ENCODE assay signal across 9 mouse cellular contexts in the genomic region with DNA sequence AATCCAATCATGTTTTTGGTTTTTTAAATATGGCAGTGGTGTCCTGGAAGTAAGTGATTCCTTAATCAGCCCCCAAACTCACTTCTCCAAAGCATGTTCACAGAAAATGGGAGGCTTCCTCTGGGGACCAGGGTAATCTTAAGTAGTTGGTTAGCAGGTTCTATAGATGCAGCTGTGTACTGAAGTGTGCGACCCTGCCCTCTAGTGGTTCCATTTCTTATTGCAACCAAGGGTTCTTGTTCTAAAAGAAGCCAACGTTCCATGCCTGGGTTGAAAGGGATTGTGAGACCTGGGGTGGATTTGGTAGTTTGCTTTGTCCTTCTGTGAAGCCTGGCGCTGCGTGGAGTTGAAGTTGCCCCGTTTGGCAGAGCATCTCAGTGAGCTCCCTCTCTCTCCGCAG. TPM values are rescaled to one million over a fixed set of nuclear protein-coding genes. Genes with fewer than 3 reads are reported as not detected.
DNase-seq lines count a peak whose midpoint lies in the region; ATAC-seq lines count a peak whose summit lies in the region.
"Had no signal": no experiment of that assay in that cellular context is flagged by ENCODE, and none has a peak within 500 bp of the region (broad histone marks: within the 10 kb centered on the region; RNA-seq: fewer than 3 reads in every experiment).

No protein-coding gene starts in this region.

- H3K4me2 ChIP-seq in liver, embryonic 11.5 days: no peak overlapping the region
- H3K4me2 ChIP-seq: limb, embryonic 15.5 days had no signal

- WGBS in liver, embryonic 11.5 days: 51% methylated on average over 6 of the region's 6 CpGs

- peak; percentile 68 for ATAC-seq in erythroid progenitor cell, adult 5-6 weeks (replicated peaks; ENCODE audit: low FRiP score, poor library complexity, severe bottlenecking)
- ATAC-seq in liver, embryonic 11.5 days (replicated peaks; ENCODE audit: low FRiP score): no peak

- no peaks in the 10 kb centered on the region for H3K27me3 ChIP-seq in liver, embryonic 11.5 days (replicated peaks; ENCODE audit: control insufficient read depth, insufficient read depth, low read length)
- H3K27me3 ChIP-seq: limb, embryonic 15.5 days had no signal

- H3K4me3 ChIP-seq in liver, embryonic 11.5 days (ENCODE audit: low read depth, low read length): no peak overlapping the region
- H3K4me3 ChIP-seq: limb, embryonic 15.5 days had no signal

- H3K9me3 ChIP-seq in liver, embryonic 11.5 days (ENCODE audit: control insufficient read depth, low read length): no peaks in the 10 kb centered on the region
- H3K9me3 ChIP-seq: limb, embryonic 15.5 days had no signal

- peak; percentile 86 for DNase-seq in testis, postnatal 10 days (ENCODE audit: low spot score)
- DNase-seq in testis, postnatal 14 days (ENCODE audit: low spot score): no peak
- peak; percentile 66 to 76 for DNase-seq in adrenal gland, postnatal 36 days
- peak; percentile 54 to 79 for DNase-seq in kidney, adult 8-10 months
- peak; percentile 66 for DNase-seq in liver, embryonic 11.5 days (ENCODE audit: low spot score)
- DNase-seq in retina, postnatal 7 days (ENCODE audit: low read depth, low spot score): peak; percentile 62
- DNase-seq in urinary bladder, postnatal 4 days (ENCODE audit: low spot score in 2 of 2): peak; percentile 54 to 74

- no peak overlapping the region for H3K9ac ChIP-seq in liver, embryonic 11.5 days (ENCODE audit: low read depth, low read length)
- H3K9ac ChIP-seq: limb, embryonic 15.5 days had no signal

- no peaks in the 10 kb centered on the region for H3K4me1 ChIP-seq in liver, embryonic 11.5 days (replicated peaks; ENCODE audit: control insufficient read depth, insufficient read depth, low read length)
- H3K4me1 ChIP-seq: limb, embryonic 15.5 days had no signal

- H3K27ac ChIP-seq in liver, embryonic 11.5 days (ENCODE audit: low read depth, low read length): no peak overlapping the region
- H3K27ac ChIP-seq: limb, embryonic 15.5 days had no signal

- peaks cover 49% of the 10 kb centered on the region for H3K36me3 ChIP-seq in liver, embryonic 11.5 days (ENCODE audit: control insufficient read depth, insufficient read depth, low read length)

RNA-seq across cellular contexts. Expression of gene Dcakd, which starts 26.7 kb away (rescaled TPM):
- 10 to 100 TPM; 65.4 to 66.8 TPM for total RNA-seq in adrenal gland, postnatal 36 days (2021)
- 6.8 and 13.4 TPM in 2 replicates for total RNA-seq in erythroid progenitor cell, adult 5-6 weeks (2015; ENCODE audit: low replicate concordance)
- 4.4 and 10.7 TPM in 2 replicates for total RNA-seq in erythroid progenitor cell, adult 5-6 weeks (2017; ENCODE audit: low replicate concordance)
- 109 and 114 TPM in 2 replicates for polyA plus RNA-seq in liver, embryonic 11.5 days (2014; fragmentation: Nextera tagmentation; extraction: Ambion mirVana)

RNA-seq across cellular contexts. Expression of gene Nmt1, which starts 26.8 kb away (rescaled TPM):
- total RNA-seq in adrenal gland, postnatal 36 days (2021): 100 to 1,000 TPM; 100 to 114 TPM
- 25.2 and 31.0 TPM in 2 replicates for total RNA-seq in erythroid progenitor cell, adult 5-6 weeks (2015; ENCODE audit: low replicate concordance)
- 27.1 and 35.8 TPM in 2 replicates for total RNA-seq in erythroid progenitor cell, adult 5-6 weeks (2017; ENCODE audit: low replicate concordance)
- 67.8 and 74.6 TPM in 2 replicates for polyA plus RNA-seq in liver, embryonic 11.5 days (2014; fragmentation: Nextera tagmentation; extraction: Ambion mirVana)

RNA-seq across cellular contexts. Expression of gene Plcd3, which starts 46.7 kb away (rescaled TPM):
- 10 to 100 TPM; 10.1 to 11.1 TPM for total RNA-seq in adrenal gland, postnatal 36 days (2021)
- 1.4 TPM in 1 of 2 replicates, not detected in the other for total RNA-seq in erythroid progenitor cell, adult 5-6 weeks (2015; ENCODE audit: low replicate concordance)
- total RNA-seq in erythroid progenitor cell, adult 5-6 weeks (2017; ENCODE audit: low replicate concordance): 3.1 TPM in 1 of 2 replicates, not detected in the other
- 1.1 and 1.3 TPM in 2 replicates for polyA plus RNA-seq in liver, embryonic 11.5 days (2014; fragmentation: Nextera tagmentation; extraction: Ambion mirVana)

RNA-seq across cellular contexts. Expression of gene Acbd4, which starts 46.7 kb away (rescaled TPM):
- 100 to 1,000 TPM; 118 to 127 TPM for total RNA-seq in adrenal gland, postnatal 36 days (2021)
- total RNA-seq in erythroid progenitor cell, adult 5-6 weeks (2015; ENCODE audit: low replicate concordance): 13.4 and 21.6 TPM in 2 replicates
- total RNA-seq in erythroid progenitor cell, adult 5-6 weeks (2017; ENCODE audit: low replicate concordance): 25.6 and 60.5 TPM in 2 replicates
- 24.5 and 30.7 TPM in 2 replicates for polyA plus RNA-seq in liver, embryonic 11.5 days (2014; fragmentation: Nextera tagmentation; extraction: Ambion mirVana)

Comparison
In these comparisons a context has a peak if more than half of its experiments do, and no peak if none do; other contexts are left out.
1. RNA of gene Dcakd, which starts 26.7 kb away (total RNA-seq): 65.4 to 66.8 TPM in adrenal gland, postnatal 36 days; 4.4 to 13.4 TPM in erythroid progenitor cell, adult 5-6 weeks; every median in the first group is over 4 times any median in the second.